Mouse (Mus musculus) myocyte (in vitro differentiated cells): ENCODE data around the gene Krtap19-5. TPM values are rescaled to one million over a fixed set of nuclear protein-coding genes. Genes with fewer than 3 reads are reported as not detected.

ENCODE experiments used
- H3K27me3 ChIP-seq: one replicate; pipeline ENCODE4 v1.6.1; 2011; ENCODE audit not compliant: control insufficient read depth, insufficient read depth, insufficient read length
- H3K36me3 ChIP-seq: one replicate; pipeline ENCODE4 v1.6.1; 2011; ENCODE audit not compliant: control insufficient read depth, insufficient read depth
- H3K4me2 ChIP-seq: one replicate; pipeline ENCODE4 v1.6.1; 2011; ENCODE audit warnings: low read depth, control low read depth
- H3K4me3 ChIP-seq: one replicate; pipeline ENCODE4 v1.5.1; 2011; ENCODE audit warnings: mild to moderate bottlenecking, control low read depth, moderate library complexity
- H3K79me2 ChIP-seq: one replicate; pipeline ENCODE4 v1.6.1; 2011; ENCODE audit not compliant: control insufficient read depth, insufficient read depth
- H3ac ChIP-seq: one replicate; pipeline ENCODE4 v1.6.1; 2011; ENCODE audit not compliant: control insufficient read depth, insufficient read length
- CEBPB ChIP-seq: IDR thresholded peaks from 2 replicates; pipeline ENCODE4 v1.6.1; 2011; ENCODE audit warnings: mild to moderate bottlenecking, moderate library complexity; ENCODE audit not compliant: poor library complexity, insufficient read depth, severe bottlenecking
- E2F4 ChIP-seq: IDR thresholded peaks from one replicate; pipeline ENCODE4 v1.6.1; 2011; ENCODE audit warnings: mild to moderate bottlenecking, control low read depth, moderate library complexity; ENCODE audit not compliant: insufficient read depth
- MAX ChIP-seq: IDR thresholded peaks from one replicate; pipeline ENCODE4 v1.6.1; 2011; ENCODE audit warnings: low read depth, mild to moderate bottlenecking, control low read depth
- MYOD1 ChIP-seq, 3 experiments: IDR thresholded peaks; one replicate each; pipeline ENCODE4 v1.6.1; 2011; ENCODE audit warnings: control low read depth in 2 of 3, low read depth in 2 of 3, mild to moderate bottlenecking in 2 of 3, moderate library complexity in 1 of 3; ENCODE audit not compliant: insufficient read length in 2 of 3, control insufficient read depth in 1 of 3
- MYOG ChIP-seq, 3 experiments: IDR thresholded peaks; one replicate each; pipeline ENCODE4 v1.6.1; 2011; ENCODE audit warnings: control low read depth in 2 of 3, low read depth in 2 of 3, mild to moderate bottlenecking in 2 of 3; ENCODE audit not compliant: insufficient read length in 2 of 3, control insufficient read depth in 1 of 3, insufficient read depth in 1 of 3
- POLR2A ChIP-seq: IDR thresholded peaks from one replicate; pipeline ENCODE4 v1.6.1; 2011; ENCODE audit warnings: low read depth, mild to moderate bottlenecking, control low read depth, moderate library complexity; ENCODE audit not compliant: insufficient read length
- POLR2AphosphoS2 ChIP-seq: IDR thresholded peaks from one replicate; pipeline ENCODE4 v1.6.1; 2011; ENCODE audit warnings: low read depth, control low read depth; ENCODE audit not compliant: insufficient read length
- REST ChIP-seq: IDR thresholded peaks from one replicate; pipeline ENCODE4 v1.6.1; 2011; ENCODE audit warnings: mild to moderate bottlenecking, control low read depth, moderate library complexity; ENCODE audit not compliant: insufficient read depth, insufficient read length
- SRF ChIP-seq: IDR thresholded peaks from one replicate; pipeline ENCODE4 v1.6.1; 2011; ENCODE audit warnings: low read depth; ENCODE audit not compliant: control insufficient read depth, insufficient read length
- TCF12 ChIP-seq: IDR thresholded peaks from one replicate; pipeline ENCODE4 v1.6.1; 2011; ENCODE audit warnings: mild to moderate bottlenecking, control low read depth; ENCODE audit not compliant: poor library complexity, insufficient read depth, severe bottlenecking
- TCF3 ChIP-seq: IDR thresholded peaks from one replicate; pipeline ENCODE4 v1.6.1; 2011; ENCODE audit warnings: low read depth, control low read depth; ENCODE audit not compliant: insufficient read length
- USF1 ChIP-seq: IDR thresholded peaks from one replicate; pipeline ENCODE4 v1.6.1; 2011; ENCODE audit warnings: low read depth, mild to moderate bottlenecking, control low read depth, moderate library complexity
- polyA plus RNA-seq: library from polyadenylated mRNA; unstranded; fragments of >200 nt; fragmentation: generic; extraction: Trizol; gene quantifications from one replicate; pipeline ENCODE4 v1.2.1, GENCODE M21; 2012; ENCODE audit warnings: missing spikeins

The Krtap19-5 gene
- not detected for polyA plus RNA-seq

DNA sequence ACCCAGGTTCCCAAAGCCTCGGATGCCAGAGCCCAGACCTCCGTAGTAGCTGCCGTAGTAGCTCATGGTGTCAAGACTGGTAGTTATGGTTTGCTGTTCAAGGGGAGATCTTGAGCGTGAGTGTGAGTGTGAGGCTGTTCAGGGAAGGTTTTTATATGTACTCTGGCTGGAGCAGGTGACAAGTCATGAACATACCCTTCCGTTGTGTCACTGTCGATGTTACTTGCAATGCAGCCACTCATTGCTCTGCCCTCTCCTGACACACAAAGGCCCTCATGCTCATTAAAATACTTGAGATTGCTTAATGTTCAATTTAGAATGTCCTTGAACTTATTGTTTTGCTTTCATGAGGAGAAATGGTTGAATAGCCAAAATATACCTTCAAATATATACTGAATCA lies at the start of gene Krtap19-5:
TSS of gene Krtap19-5 (minus strand) at position 101 of the 400 bp plus-strand sequence.
- no peak within 1 kb of the TSS for H3K4me2 ChIP-seq
- H3K4me3 ChIP-seq = no peak within 1 kb of the TSS
- no peaks in the 10 kb centered on the region for H3K36me3 ChIP-seq
- H3K79me2 ChIP-seq = no peaks in the 10 kb centered on the region
- no peak within 1 kb of the TSS for H3ac ChIP-seq
- no peaks in the 10 kb centered on the region for H3K27me3 ChIP-seq
- no peak for TF ChIP-seq CEBPB
- no peak for TF ChIP-seq SRF
- no peak for TF ChIP-seq E2F4
- TF ChIP-seq USF1 = no peak
- TF ChIP-seq MYOD1 (IDR thresholded peaks at IDR 0.05; ENCODE audit: control insufficient read depth in 1 of 3, insufficient read length in 2 of 3, low read depth in 2 of 3) = no peak
- no peak for TF ChIP-seq POLR2AphosphoS2
- no peak for TF ChIP-seq MYOG (IDR thresholded peaks at IDR 0.05; ENCODE audit: control insufficient read depth in 1 of 3, insufficient read depth in 1 of 3, insufficient read length in 2 of 3, low read depth in 2 of 3)
- no peak for TF ChIP-seq MAX
- no peak for TF ChIP-seq REST
- no peak for TF ChIP-seq TCF12
- no peak for TF ChIP-seq POLR2A
- no peak for TF ChIP-seq TCF3

DNA sequence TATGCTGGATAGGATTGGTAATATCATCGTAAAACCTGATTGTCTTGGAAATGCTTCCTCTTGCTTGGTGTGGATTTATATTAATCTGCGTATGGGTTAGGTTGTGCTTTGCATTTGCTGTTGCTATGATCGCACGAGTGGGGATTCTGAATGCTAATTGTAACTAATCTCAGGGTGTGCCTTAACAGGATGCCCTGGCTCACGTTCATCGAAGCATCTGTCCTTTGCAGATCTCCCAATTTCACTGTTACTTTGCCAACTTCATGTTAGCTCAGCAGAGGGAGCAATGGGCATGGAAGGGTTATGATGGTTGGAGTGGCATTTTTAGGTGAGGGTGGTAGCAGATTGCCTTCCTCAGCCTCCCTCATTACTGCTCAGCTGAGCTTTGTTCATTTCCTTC lies 44.8 kb upstream of the Krtap19-5 start:
- Histone ChIP-seq H3K27me3 (no peaks in the 10 kb centered on the region), H3K79me2 (no peaks in the 10 kb centered on the region), H3K4me2 (no peak overlapping the region), H3ac (no peak overlapping the region), H3K4me3 (no peak overlapping the region), H3K36me3 (no peaks in the 10 kb centered on the region)
- TF ChIP-seq E2F4 (no peak), TCF12 (no peak), REST (no peak), MYOG (IDR thresholded peaks at IDR 0.05; ENCODE audit: control insufficient read depth in 1 of 3, insufficient read depth in 1 of 3, insufficient read length in 2 of 3, low read depth in 2 of 3) (no peak), CEBPB (no peak), POLR2AphosphoS2 (no peak), POLR2A (no peak), USF1 (no peak), MYOD1 (IDR thresholded peaks at IDR 0.05; ENCODE audit: control insufficient read depth in 1 of 3, insufficient read length in 2 of 3, low read depth in 2 of 3) (no peak), TCF3 (no peak), MAX (no peak), SRF (no peak)

DNA sequence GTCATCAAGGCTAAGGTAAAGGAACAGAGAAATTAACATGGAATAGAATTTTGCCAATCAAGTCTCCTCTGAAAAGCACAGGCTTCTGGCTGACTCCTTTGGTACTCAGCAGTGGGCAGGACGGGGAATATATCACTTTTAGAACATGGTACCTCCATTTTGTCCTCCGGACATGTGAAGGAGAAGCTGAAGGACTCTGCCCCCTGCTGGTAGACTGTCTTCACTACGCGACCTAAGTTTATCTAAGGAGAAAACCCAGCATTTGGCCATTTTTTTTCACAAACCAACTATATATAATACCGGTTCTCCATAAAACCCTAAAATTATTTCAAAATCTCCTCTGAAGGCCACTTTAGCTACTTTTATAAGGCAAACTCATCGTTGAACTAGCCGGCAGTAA lies 42.0 kb upstream of the Krtap19-5 start:
- H3K27me3 ChIP-seq = no peaks in the 10 kb centered on the region
- H3K4me3 ChIP-seq = no peak overlapping the region
- no peaks in the 10 kb centered on the region for H3K79me2 ChIP-seq
- H3K4me2 ChIP-seq = no peak overlapping the region
- H3ac ChIP-seq = no peak overlapping the region
- H3K36me3 ChIP-seq = no peaks in the 10 kb centered on the region
- TF ChIP-seq SRF (no peak), CEBPB (no peak), TCF3 (no peak), TCF12 (no peak), MAX (no peak), POLR2AphosphoS2 (no peak), MYOG (IDR thresholded peaks at IDR 0.05; ENCODE audit: control insufficient read depth in 1 of 3, insufficient read depth in 1 of 3, insufficient read length in 2 of 3, low read depth in 2 of 3) (no peak), USF1 (no peak), MYOD1 (IDR thresholded peaks at IDR 0.05; ENCODE audit: control insufficient read depth in 1 of 3, insufficient read length in 2 of 3, low read depth in 2 of 3) (no peak), POLR2A (no peak), REST (no peak), E2F4 (no peak)

- Histone ChIP-seq H3K4me2 (no peak within 1 kb of the TSS), H3K36me3 (no peaks in the 10 kb centered on the region), H3K4me3 (no peak within 1 kb of the TSS), H3ac (no peak within 1 kb of the TSS), H3K27me3 (no peaks in the 10 kb centered on the region), H3K79me2 (no peaks in the 10 kb centered on the region)
- no peak for TF ChIP-seq MYOD1 (IDR thresholded peaks at IDR 0.05; ENCODE audit: control insufficient read depth in 1 of 3, insufficient read length in 2 of 3, low read depth in 2 of 3)
- no peak for TF ChIP-seq MAX
- no peak for TF ChIP-seq POLR2AphosphoS2
- TF ChIP-seq SRF = no peak
- no peak for TF ChIP-seq MYOG (IDR thresholded peaks at IDR 0.05; ENCODE audit: control insufficient read depth in 1 of 3, insufficient read depth in 1 of 3, insufficient read length in 2 of 3, low read depth in 2 of 3)
- TF ChIP-seq E2F4 = no peak
- no peak for TF ChIP-seq USF1
- TF ChIP-seq POLR2A = no peak
- TF ChIP-seq TCF3 = no peak
- no peak for TF ChIP-seq REST
- no peak for TF ChIP-seq CEBPB
- no peak for TF ChIP-seq TCF12
Observed at GRCm38 (mm10) chr16:88932165-88932564, 35.9 kb upstream of the Krtap19-5 start, which contains the start of gene Krtap19-9b. TSS of gene Krtap19-9b (minus strand) at chr16:88932265.
